Mouse (Mus musculus) intestine, embryonic 14.5 days (tissue): ENCODE data around the gene Rangrf. TPM values are rescaled to one million over a fixed set of nuclear protein-coding genes. Genes with fewer than 3 reads are reported as not detected.
"Not testable (repeated sequence)": the region's sequence is repeated elsewhere in the genome, so short reads cannot be mapped to it uniquely, and the experiment has no call there.

Experiments
- ATAC-seq: fragments of 200-750 bp; cut with Nextera tagmentation; replicated peaks from 2 replicates; pipeline ENCODE4 v1.8.0; 2017; ENCODE audit warnings: low read depth, moderate number of reproducible peaks, moderate TSS enrichment, moderate library complexity; ENCODE audit not compliant: low FRiP score, low TSS enrichment
- DNase-seq: peaks from one replicate; pipeline ENCODE4 v3.0.0-alpha.2; 2018; ENCODE audit warnings: low spot score
- H3K27ac ChIP-seq: fragments of 300-500 bp; sonication (generic); 2 replicates; pipeline ENCODE4 v1.5.1; 2014; ENCODE audit warnings: low read depth, mild to moderate bottlenecking, control low read depth
- H3K27me3 ChIP-seq: fragments of 300-500 bp; sonication (generic); replicated peaks from 2 replicates; pipeline ENCODE4 v1.6.1; 2014; ENCODE audit warnings: low read length, control low read depth; ENCODE audit not compliant: control insufficient read depth, insufficient read depth
- H3K36me3 ChIP-seq: fragments of 300-500 bp; sonication (generic); 2 replicates; pipeline ENCODE4 v1.6.1; 2014; ENCODE audit warnings: low read length, control low read depth; ENCODE audit not compliant: control insufficient read depth, insufficient read depth
- H3K4me1 ChIP-seq: fragments of 300-500 bp; sonication (generic); replicated peaks from 2 replicates; pipeline ENCODE4 v1.6.1; 2014; ENCODE audit warnings: low read length, control low read depth, mixed read lengths; ENCODE audit not compliant: control insufficient read depth, insufficient read depth
- H3K4me2 ChIP-seq: fragments of 300-500 bp; sonication (generic); 2 replicates; pipeline ENCODE4 v1.6.1; 2014; ENCODE audit warnings: low read length
- H3K4me3 ChIP-seq: fragments of 300-500 bp; sonication (generic); 2 replicates; pipeline ENCODE4 v1.5.1; 2014; ENCODE audit warnings: low read depth, low read length, control low read depth, mixed read lengths
- H3K9ac ChIP-seq: fragments of 300-500 bp; sonication (generic); 2 replicates; pipeline ENCODE4 v1.6.1; 2014; ENCODE audit warnings: mild to moderate bottlenecking, low read length
- H3K9me3 ChIP-seq: fragments of 300-500 bp; sonication (generic); 2 replicates; pipeline ENCODE4 v1.6.1; 2016; ENCODE audit warnings: low read length, control low read depth; ENCODE audit not compliant: control insufficient read depth
- WGBS: fragments of 180-500 bp; shearing (Covaris S2); extraction: QIAGEN DNeasy Blood & Tissue Kit; methylation state at CpG from one replicate; pipeline ENCODE4 v1.1.7; 2014; 5-methylcytosine and 5-hydroxymethylcytosine counted together
- polyA plus RNA-seq: library from polyadenylated mRNA; unstranded; fragments of >200 nt; fragmentation: Nextera tagmentation; extraction: Ambion mirVana; gene quantifications from 2 replicates; pipeline ENCODE4 v1.2.1, GENCODE M21; 2014

Rangrf gene
- polyA plus RNA-seq, 1 experiment from 2014 or later = 67.3 TPM

DNA sequence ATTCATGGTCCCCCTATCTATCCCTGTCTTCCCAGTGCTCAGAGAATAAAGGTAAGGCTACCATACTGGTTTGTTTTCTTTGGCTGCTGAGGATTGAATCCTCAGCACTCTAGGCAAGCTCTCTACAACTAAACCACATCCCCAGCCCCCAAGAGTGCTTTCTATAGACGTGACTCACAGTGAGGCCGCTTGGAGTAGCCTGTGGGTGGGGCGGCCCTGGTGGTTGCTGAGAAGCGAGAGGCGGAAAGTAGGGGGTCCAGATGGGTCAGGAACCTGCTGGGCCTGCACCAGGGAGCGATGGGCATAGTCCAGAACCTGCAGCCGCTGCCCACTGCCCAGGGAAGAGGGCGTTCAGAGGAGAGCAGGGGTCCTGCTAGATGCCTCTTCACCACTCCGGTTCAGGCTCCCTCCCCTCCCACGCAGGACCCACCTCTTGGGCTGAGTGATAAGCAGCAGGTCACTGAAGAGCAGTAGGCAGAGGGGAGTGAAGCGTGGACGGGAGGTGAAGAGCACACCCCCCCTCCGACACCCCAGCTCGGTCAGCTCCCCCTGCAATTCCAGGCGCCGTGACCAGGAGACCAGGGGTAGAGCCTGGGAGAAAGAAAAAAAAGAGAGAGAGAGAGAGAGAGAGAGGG is 28.1 kb downstream of the Rangrf start:
- no peaks in the 10 kb centered on the region for H3K9me3 ChIP-seq
- H3K36me3 ChIP-seq = no peaks in the 10 kb centered on the region
- H3K27me3 ChIP-seq = peaks cover 3% of the 10 kb centered on the region
- H3K4me1 ChIP-seq = no peaks in the 10 kb centered on the region
- H3K4me3 ChIP-seq = no peak overlapping the region
- DNase-seq (no peak), ATAC-seq (no peak)
- H3K4me2 ChIP-seq = peak overlapping the region; percentile 26; the same call in 1 of the 2 replicates
- H3K27ac ChIP-seq = no peak overlapping the region
- no peak overlapping the region for H3K9ac ChIP-seq
- WGBS = 11% methylated on average over 16 of the region's 16 CpGs

DNA sequence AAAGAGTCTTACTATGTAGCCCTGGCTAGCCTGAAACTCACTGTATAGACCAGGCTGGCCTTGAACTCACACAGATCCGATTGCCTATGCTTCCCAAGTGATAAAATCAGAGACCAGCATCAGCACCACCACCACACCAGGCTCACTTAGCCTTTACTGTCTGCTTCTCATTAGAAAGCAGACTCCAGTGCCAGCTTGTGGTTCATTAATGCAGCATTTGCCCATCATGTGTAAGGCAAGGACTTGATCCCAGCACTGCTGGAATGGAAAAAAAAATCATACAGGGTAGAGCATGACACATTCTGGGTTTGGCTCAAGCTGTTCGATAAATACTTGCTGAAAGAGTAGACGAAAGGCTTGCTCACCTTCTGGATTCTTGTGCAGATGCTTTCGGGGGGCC is 29.0 kb downstream of the Rangrf start:
- H3K9me3 ChIP-seq = no peaks in the 10 kb centered on the region
- DNase-seq (no peak), ATAC-seq (no peak)
- WGBS = 87% methylated on average over 4 of the region's 4 CpGs
- no peaks in the 10 kb centered on the region for H3K4me1 ChIP-seq
- H3K9ac ChIP-seq = no peak overlapping the region
- no peaks in the 10 kb centered on the region; the same call in 1 of the 2 replicates for H3K27me3 ChIP-seq
- H3K4me2 ChIP-seq = no peak overlapping the region
- H3K27ac ChIP-seq = no peak overlapping the region
- H3K4me3 ChIP-seq = no peak overlapping the region
- H3K36me3 ChIP-seq = no peaks in the 10 kb centered on the region

- Histone ChIP-seq H3K27me3 (no peaks in the 10 kb centered on the region; the same call in 1 of the 2 replicates), H3K4me1 (peaks cover 4% of the 10 kb centered on the region; the same call in 1 of the 2 replicates), H3K9ac (no peak overlapping the region), H3K4me2 (no peak overlapping the region), H3K9me3 (no peaks in the 10 kb centered on the region), H3K4me3 (no peak overlapping the region), H3K36me3 (no peaks in the 10 kb centered on the region), H3K27ac (no peak overlapping the region)
- WGBS = 69% methylated on average over 2 of the region's 2 CpGs
- ATAC-seq (no peak), DNase-seq (no peak)
Measured at GRCm38 (mm10) chr11:68945245-68945644, 29.7 kb downstream of the Rangrf start.

- Histone ChIP-seq H3K9me3 (no peaks in the 10 kb centered on the region), H3K36me3 (no peaks in the 10 kb centered on the region), H3K27me3 (no peaks in the 10 kb centered on the region; the same call in 1 of the 2 replicates), H3K27ac (no peak overlapping the region), H3K4me1 (peaks cover 4% of the 10 kb centered on the region; the same call in 1 of the 2 replicates), H3K4me3 (no peak overlapping the region), H3K9ac (no peak overlapping the region), H3K4me2 (no peak overlapping the region)
- WGBS = 83% methylated on average over 8 of the region's 8 CpGs
- ATAC-seq = no peak
- no peak for DNase-seq
Measured at GRCm38 (mm10) chr11:68942731-68943130, 32.3 kb downstream of the Rangrf start.

- no peaks in the 10 kb centered on the region for H3K36me3 ChIP-seq
- no peaks in the 10 kb centered on the region for H3K27me3 ChIP-seq
- H3K9me3 ChIP-seq = no peaks in the 10 kb centered on the region
- peaks cover 4% of the 10 kb centered on the region; the same call in 1 of the 2 replicates for H3K4me1 ChIP-seq
- 48% methylated on average over 4 of the region's 4 CpGs for WGBS
- peak overlapping the region; percentile 47; the same call in 1 of the 2 replicates for H3K9ac ChIP-seq
- H3K27ac ChIP-seq = no peak overlapping the region
- DNase-seq (no peak), ATAC-seq (no peak)
- H3K4me2 ChIP-seq = peak overlapping the region; percentile 65
- peak overlapping the region; percentile 40 for H3K4me3 ChIP-seq
Measured at GRCm38 (mm10) chr11:68940516-68940915, 34.5 kb downstream of the Rangrf start.

GRCm38 (mm10) chr11:68939451-68940304 is 35.3 kb downstream of the Rangrf start:
- peak overlapping the region; percentile 39; the same call in 1 of the 2 replicates for H3K27ac ChIP-seq
- no peaks in the 10 kb centered on the region for H3K36me3 ChIP-seq
- no peaks in the 10 kb centered on the region for H3K27me3 ChIP-seq

GRCm38 (mm10) chr11:68936951-68937350 is 38.0 kb downstream of the Rangrf start:
- not testable (repeated sequence) for H3K27me3 ChIP-seq, DNase-seq, H3K9me3 ChIP-seq, H3K27ac ChIP-seq, ATAC-seq, H3K4me3 ChIP-seq, H3K36me3 ChIP-seq, H3K9ac ChIP-seq, H3K4me1 ChIP-seq, H3K4me2 ChIP-seq
- WGBS = 85% methylated on average over 4 of the region's 4 CpGs

More at GRCm38 (mm10) chr11:68939451-68940304, 35.3 kb downstream of the Rangrf start:
- H3K4me1 ChIP-seq = peaks cover 4% of the 10 kb centered on the region; the same call in 1 of the 2 replicates
- H3K4me3 ChIP-seq = peak overlapping the region; percentile 40
- H3K9me3 ChIP-seq = no peaks in the 10 kb centered on the region
- peak; percentile 97 for ATAC-seq
- peak overlapping the region; percentile 47 for H3K9ac ChIP-seq
- 2% methylated on average over 16 of the region's 16 CpGs for WGBS
- H3K4me2 ChIP-seq = peak overlapping the region; percentile 65
- DNase-seq = peak; percentile 90

DNA sequence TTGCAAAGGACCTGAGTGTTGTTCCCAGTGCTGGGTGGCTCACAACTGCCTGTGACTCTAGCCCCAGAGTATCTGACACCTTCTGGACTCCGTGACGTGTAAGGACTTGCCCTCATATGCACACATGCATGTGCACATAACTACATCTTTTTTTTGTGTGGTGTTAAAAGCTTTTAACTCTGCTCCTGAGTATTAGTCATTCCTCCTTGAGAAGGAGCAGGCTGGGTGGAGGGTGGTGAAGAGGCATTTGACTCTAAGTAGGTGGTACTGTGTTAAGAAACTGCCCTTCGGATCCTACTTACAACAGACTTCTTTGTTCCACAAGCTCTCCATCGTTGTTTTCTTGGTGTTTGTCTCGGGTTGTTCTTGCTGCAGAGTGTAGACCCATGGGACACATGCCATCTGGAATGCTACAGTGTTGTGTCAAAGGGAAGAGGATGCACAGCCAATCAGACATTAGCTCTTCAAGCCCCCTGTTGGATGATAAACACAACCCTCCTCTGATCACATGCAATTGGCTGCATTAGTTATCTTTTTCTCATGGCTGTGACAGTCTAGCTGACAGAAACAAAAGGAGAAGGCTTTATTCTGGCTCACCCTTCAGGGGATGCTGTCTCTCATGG is 41.0 kb downstream of the Rangrf start:
- Histone ChIP-seq H3K36me3 (no peaks in the 10 kb centered on the region), H3K4me3 (no peak overlapping the region), H3K4me1 (no peaks in the 10 kb centered on the region; the same call in 1 of the 2 replicates), H3K4me2 (no peak overlapping the region), H3K27ac (no peak overlapping the region), H3K9ac (no peak overlapping the region), H3K27me3 (no peaks in the 10 kb centered on the region), H3K9me3 (no peaks in the 10 kb centered on the region)
- no peak for ATAC-seq
- DNase-seq = no peak
- WGBS = 70% methylated on average over 5 of the region's 5 CpGs
